Mouse (Mus musculus) retina, adult 2 months (tissue): ENCODE results near the gene Meis1.

Experiments
- DNase-seq: peaks from one replicate; pipeline ENCODE4 v3.0.0-alpha.2; 2012; ENCODE audit warnings: low read depth, low spot score

Gene Meis1

GRCm38 (mm10) chr11:18830087-18830486 is 188.7 kb downstream of the Meis1 start:
- no peak for DNase-seq
